Mouse (Mus musculus): ENCODE results near the gene Tmem248.

- TF ChIP-seq CTCF (IDR thresholded peaks at IDR 0.05; ENCODE audit: low read depth, low read length) (no peak), POLR2A (IDR thresholded peaks at IDR 0.05; ENCODE audit: borderline replicate concordance, low read depth, low read length) (no peak)
Measured at GRCm38 (mm10) chr5:130264433-130265005, 47.6 kb downstream of the Tmem248 start.
